Mouse (Mus musculus): ENCODE measurements at regions not wholly inside any gene's neighbourhood (a gene's known extent, or its start where the extent isn't known, plus 50 kb on each side); places are given as distances from the start of the nearest gene placed in this dataset.

DNA sequence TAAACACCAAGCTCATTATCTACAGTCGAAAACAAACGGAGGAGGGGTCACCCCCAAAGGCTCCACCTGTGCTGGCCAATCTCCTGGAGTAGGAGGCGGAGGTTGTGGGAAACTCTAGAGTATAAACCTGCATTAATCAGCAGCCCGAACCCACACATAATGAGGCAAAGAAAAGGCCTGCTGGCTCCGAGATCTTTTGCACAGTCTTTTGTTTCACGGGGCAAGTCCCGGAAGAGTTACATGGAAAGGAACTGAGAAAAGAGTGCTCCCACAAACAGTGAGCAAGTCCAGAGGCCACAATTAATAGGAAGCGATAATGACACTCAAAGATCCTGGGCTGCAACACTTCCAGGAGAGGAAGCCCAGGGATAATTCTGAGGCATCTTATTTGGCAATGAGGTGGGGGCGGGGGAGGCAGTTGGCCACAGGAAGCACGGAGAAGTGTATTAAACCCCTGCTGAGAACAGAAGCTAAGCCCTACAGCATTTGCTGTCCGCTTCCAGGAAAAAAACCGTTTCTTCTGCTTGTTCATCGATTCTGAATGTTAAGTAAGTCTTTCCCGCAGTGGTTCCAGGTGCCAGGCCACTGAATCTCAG is 59.1 kb upstream of the Mamdc2 start:
- in situ Hi-C loops (cut with MboI, MseI): loop anchor here (25.0 kb wide), 1 partner anchor 595 kb away; no protein-coding TSS in a partner anchor
